Mouse (Mus musculus): ENCODE data around the gene Mapkapk3. TPM values are rescaled to one million over a fixed set of nuclear protein-coding genes. Genes with fewer than 3 reads are reported as not detected.
A peak's percentile ranks its signal among the peaks of the same experiment; 100 is the strongest.

Mapkapk3 gene
- polyA plus RNA-seq, 1 experiment from 2014 or later = 2.8 TPM

- WGBS = 91% methylated on average over 4 of the region's 4 CpGs
- Histone ChIP-seq H3K4me2 (peak overlapping the region; percentile 91), H3K27ac (no peak overlapping the region), H3K9me3 (no peaks in the 10 kb centered on the region), H3K4me1 (replicated peaks) (peaks cover 30% of the 10 kb centered on the region), H3K9ac (peak overlapping the region; percentile 81), H3K4me3 (peak overlapping the region; percentile 76), H3K27me3 (peaks cover 17% of the 10 kb centered on the region), H3K36me3 (peaks cover 24% of the 10 kb centered on the region)
- no peak for ATAC-seq (ENCODE audit: low FRiP score)
Observed at GRCm38 (mm10) chr9:107297658-107298057, 8.0 kb upstream of the Mapkapk3 start.

GRCm38 (mm10) chr9:107297059-107297458, 7.4 kb upstream of the Mapkapk3 start:
- Histone ChIP-seq H3K9ac (peak overlapping the region; percentile 81), H3K4me1 (replicated peaks) (peaks cover 30% of the 10 kb centered on the region), H3K36me3 (peaks cover 19% of the 10 kb centered on the region), H3K27me3 (peaks cover 22% of the 10 kb centered on the region), H3K9me3 (no peaks in the 10 kb centered on the region), H3K27ac (peak overlapping the region; percentile 1; the same call in 1 of the 2 replicates), H3K4me2 (peak overlapping the region; percentile 91), H3K4me3 (peak overlapping the region; percentile 76)
- 12% methylated on average over 16 of the region's 16 CpGs for WGBS
- ATAC-seq (ENCODE audit: low FRiP score) = no peak; the same call in 1 of the 2 replicates

- H3K4me2 ChIP-seq = peak overlapping the region; percentile 91
- WGBS = under 1% methylated on average over 31 of the region's 31 CpGs
- H3K27ac ChIP-seq = peak overlapping the region; percentile 56; the same call in 1 of the 2 replicates
- H3K36me3 ChIP-seq = peaks cover 14% of the 10 kb centered on the region
- peak overlapping the region; percentile 76 for H3K4me3 ChIP-seq
- ATAC-seq (ENCODE audit: low FRiP score) = peak; percentile 98
- H3K9me3 ChIP-seq = no peaks in the 10 kb centered on the region
- H3K27me3 ChIP-seq = peaks cover 26% of the 10 kb centered on the region
- H3K4me1 ChIP-seq (replicated peaks) = peaks cover 30% of the 10 kb centered on the region
- H3K9ac ChIP-seq = peak overlapping the region; percentile 81
Observed at GRCm38 (mm10) chr9:107296501-107296965, 6.9 kb upstream of the Mapkapk3 start.

GRCm38 (mm10) chr9:107296041-107296440, 6.4 kb upstream of the Mapkapk3 start:
- H3K27ac ChIP-seq = no peak overlapping the region
- H3K27me3 ChIP-seq = peaks cover 28% of the 10 kb centered on the region
- peak; percentile 41 for ATAC-seq (ENCODE audit: low FRiP score)
- WGBS = 14% methylated on average over 14 of the region's 14 CpGs
- peaks cover 9% of the 10 kb centered on the region for H3K36me3 ChIP-seq
- peaks cover 30% of the 10 kb centered on the region for H3K4me1 ChIP-seq (replicated peaks)
- no peaks in the 10 kb centered on the region for H3K9me3 ChIP-seq
- peak overlapping the region; percentile 76 for H3K4me3 ChIP-seq
- H3K9ac ChIP-seq = no peak overlapping the region
- H3K4me2 ChIP-seq = peak overlapping the region; percentile 91

GRCm38 (mm10) chr9:107296016-107296040, 6.2 kb upstream of the Mapkapk3 start, which contains the start of gene Cish:
Cish (plus strand) TSS chr9:107296026.
- ATAC-seq (ENCODE audit: low FRiP score) = no peak
- peak within 1 kb of the TSS; percentile 56; the same call in 1 of the 2 replicates for H3K27ac ChIP-seq
- H3K9ac ChIP-seq = peak within 1 kb of the TSS; percentile 81
- H3K4me1 ChIP-seq (replicated peaks) = peaks cover 30% of the 10 kb centered on the region
- peak within 1 kb of the TSS; percentile 76 for H3K4me3 ChIP-seq
- peaks cover 7% of the 10 kb centered on the region for H3K36me3 ChIP-seq
- peak within 1 kb of the TSS; percentile 91 for H3K4me2 ChIP-seq
- no peaks in the 10 kb centered on the region for H3K9me3 ChIP-seq
- H3K27me3 ChIP-seq = peaks cover 28% of the 10 kb centered on the region

GRCm38 (mm10) chr9:107295616-107296015, 5.9 kb upstream of the Mapkapk3 start:
- Histone ChIP-seq H3K9me3 (no peaks in the 10 kb centered on the region), H3K27me3 (peaks cover 28% of the 10 kb centered on the region), H3K9ac (no peak overlapping the region), H3K4me1 (replicated peaks) (peaks cover 30% of the 10 kb centered on the region), H3K4me2 (peak overlapping the region; percentile 91), H3K27ac (no peak overlapping the region), H3K4me3 (0 out of 2 replicates have a peak overlapping the region, but pooled peaks have one; percentile 76), H3K36me3 (peaks cover 5% of the 10 kb centered on the region)
- ATAC-seq (ENCODE audit: low FRiP score) = no peak
- 79% methylated on average over 4 of the region's 4 CpGs for WGBS

- Histone ChIP-seq H3K9ac (no peak overlapping the region), H3K27ac (no peak overlapping the region), H3K9me3 (no peaks in the 10 kb centered on the region), H3K4me1 (replicated peaks) (peaks cover 36% of the 10 kb centered on the region), H3K4me3 (no peak overlapping the region), H3K36me3 (no peaks in the 10 kb centered on the region), H3K27me3 (peaks cover 38% of the 10 kb centered on the region), H3K4me2 (no peak overlapping the region)
- WGBS = 7% methylated on average over 6 of the region's 6 CpGs
- no peak for ATAC-seq (ENCODE audit: low FRiP score)
Observed at GRCm38 (mm10) chr9:107294249-107294648, 4.6 kb upstream of the Mapkapk3 start.

GRCm38 (mm10) chr9:107290897-107291296, 1.2 kb upstream of the Mapkapk3 start:
- WGBS = 34% methylated on average over 10 of the region's 10 CpGs
- H3K4me1 ChIP-seq (replicated peaks) = peaks cover 11% of the 10 kb centered on the region
- H3K27ac ChIP-seq = no peak overlapping the region
- H3K4me2 ChIP-seq = no peak overlapping the region
- H3K27me3 ChIP-seq = peaks cover 49% of the 10 kb centered on the region
- no peaks in the 10 kb centered on the region for H3K36me3 ChIP-seq
- no peak overlapping the region for H3K9ac ChIP-seq
- ATAC-seq (ENCODE audit: low FRiP score) = no peak
- H3K9me3 ChIP-seq = no peaks in the 10 kb centered on the region
- H3K4me3 ChIP-seq = no peak overlapping the region

- H3K4me3 ChIP-seq = peak overlapping the region; percentile 38; the same call in 1 of the 2 replicates
- H3K27ac ChIP-seq = no peak overlapping the region
- H3K4me1 ChIP-seq (replicated peaks) = peaks cover 10% of the 10 kb centered on the region
- H3K36me3 ChIP-seq = no peaks in the 10 kb centered on the region
- 26% methylated on average over 8 of the region's 8 CpGs for WGBS
- ATAC-seq (ENCODE audit: low FRiP score) = no peak
- H3K27me3 ChIP-seq = peaks cover 38% of the 10 kb centered on the region
- H3K9ac ChIP-seq = no peak overlapping the region
- H3K9me3 ChIP-seq = no peaks in the 10 kb centered on the region
- peak overlapping the region; percentile 59 for H3K4me2 ChIP-seq
Observed at GRCm38 (mm10) chr9:107288711-107289110, 966 bp downstream of the Mapkapk3 start.

- no peaks in the 10 kb centered on the region for H3K9me3 ChIP-seq
- no peak overlapping the region for H3K9ac ChIP-seq
- 93% methylated on average over 14 of the region's 14 CpGs for WGBS
- no peak for ATAC-seq (ENCODE audit: low FRiP score)
- H3K27ac ChIP-seq = no peak overlapping the region
- H3K4me2 ChIP-seq = no peak overlapping the region
- peaks cover 10% of the 10 kb centered on the region for H3K4me1 ChIP-seq (replicated peaks)
- H3K4me3 ChIP-seq = no peak overlapping the region
- no peaks in the 10 kb centered on the region for H3K36me3 ChIP-seq
- peaks cover 37% of the 10 kb centered on the region for H3K27me3 ChIP-seq
Observed at GRCm38 (mm10) chr9:107288105-107288650, 1.5 kb downstream of the Mapkapk3 start.

- no peak overlapping the region for H3K4me2 ChIP-seq
- 74% methylated on average over 2 of the region's 2 CpGs for WGBS
- peaks cover 10% of the 10 kb centered on the region for H3K4me1 ChIP-seq (replicated peaks)
- no peak overlapping the region for H3K27ac ChIP-seq
- H3K4me3 ChIP-seq = no peak overlapping the region
- no peaks in the 10 kb centered on the region for H3K36me3 ChIP-seq
- no peaks in the 10 kb centered on the region for H3K9me3 ChIP-seq
- H3K9ac ChIP-seq = no peak overlapping the region
- no peak for ATAC-seq (ENCODE audit: low FRiP score)
- peaks cover 28% of the 10 kb centered on the region for H3K27me3 ChIP-seq
Observed at GRCm38 (mm10) chr9:107287294-107287693, 2.4 kb downstream of the Mapkapk3 start.

GRCm38 (mm10) chr9:107285009-107285408, 4.7 kb downstream of the Mapkapk3 start:
- no peak for ATAC-seq (ENCODE audit: low FRiP score)

GRCm38 (mm10) chr9:107282951-107283350, 6.7 kb downstream of the Mapkapk3 start:
- Histone ChIP-seq H3K9ac (no peak overlapping the region), H3K4me2 (no peak overlapping the region), H3K27me3 (no peaks in the 10 kb centered on the region), H3K27ac (no peak overlapping the region), H3K9me3 (no peaks in the 10 kb centered on the region), H3K4me1 (replicated peaks) (peaks cover 27% of the 10 kb centered on the region), H3K4me3 (no peak overlapping the region), H3K36me3 (no peaks in the 10 kb centered on the region)
- WGBS = 92% methylated on average over 9 of the region's 9 CpGs
- ATAC-seq (ENCODE audit: low FRiP score) = no peak

More at GRCm38 (mm10) chr9:107285009-107285408, 4.7 kb downstream of the Mapkapk3 start:
- H3K36me3 ChIP-seq = no peaks in the 10 kb centered on the region
- H3K27me3 ChIP-seq = peaks cover 19% of the 10 kb centered on the region
- 13% methylated on average over 3 of the region's 3 CpGs for WGBS
- no peaks in the 10 kb centered on the region for H3K9me3 ChIP-seq
- H3K4me2 ChIP-seq = no peak overlapping the region
- no peak overlapping the region for H3K27ac ChIP-seq
- no peak overlapping the region for H3K4me3 ChIP-seq
- peaks cover 17% of the 10 kb centered on the region for H3K4me1 ChIP-seq (replicated peaks)
- no peak overlapping the region for H3K9ac ChIP-seq
